Comparison of ENCODE assay signal across 8 mouse cellular contexts in genomic region chr15:99590429-99591084, GRCm38 (mm10). TPM values are rescaled to one million over a fixed set of nuclear protein-coding genes. Genes with fewer than 3 reads are reported as not detected.
DNase-seq lines count a peak whose midpoint lies in the region; ATAC-seq and TF ChIP-seq lines count a peak whose summit lies in the region.

Aqp5 (plus strand) TSS chr15:99590782.

- TF ChIP-seq POLR2A in cerebellum, adult 2 months (IDR thresholded peaks at IDR 0.05; ENCODE audit: borderline replicate concordance, insufficient read depth, low read length): no peak
- no peak for TF ChIP-seq POLR2A in small intestine, adult 2 months (IDR thresholded peaks at IDR 0.05; ENCODE audit: low read depth, low read length)

- WGBS in cerebellum, adult 2 months: 2% methylated on average over 75 of the region's 83 CpGs
- 3% methylated on average over 83 of the region's 83 CpGs for WGBS in liver, embryonic 15.5 days (ENCODE audit: insufficient replicate concordance)
- 2% methylated on average over 74 of the region's 83 CpGs for WGBS in small intestine, adult 2 months

- no peaks in the 10 kb centered on the region; the same call in 1 of the 2 replicates for H3K27me3 ChIP-seq in cerebellum, adult 2 months (ENCODE audit: control insufficient read depth, insufficient read depth, low read length)
- H3K27me3 ChIP-seq in liver, embryonic 15.5 days: peaks cover 100% of the 10 kb centered on the region
- H3K27me3 ChIP-seq in small intestine, adult 2 months (ENCODE audit: control insufficient read depth, insufficient read depth, low read length): peaks cover 37% of the 10 kb centered on the region

- no peak for DNase-seq in cerebellum, adult 2 months
- DNase-seq in thymus, postnatal 4 days: peak; percentile 18
- DNase-seq in thymus, postnatal 14 days: no peak
- DNase-seq in thymus, postnatal 25 days: no peak

- H3K4me1 ChIP-seq in cerebellum, adult 2 months (ENCODE audit: control insufficient read depth, insufficient read depth, low read length): no peaks in the 10 kb centered on the region
- H3K4me1 ChIP-seq in liver, embryonic 15.5 days (replicated peaks): 0 out of 2 replicates have a peak, but pooled peaks cover 8% of the 10 kb centered on the region
- H3K4me1 ChIP-seq in small intestine, adult 2 months (ENCODE audit: control insufficient read depth, insufficient read depth, insufficient read length, low read length): no peaks in the 10 kb centered on the region; the same call in 1 of the 2 replicates

- H3K36me3 ChIP-seq in liver, embryonic 15.5 days (replicated peaks): no peaks in the 10 kb centered on the region
- H3K36me3 ChIP-seq in small intestine, adult 2 months (ENCODE audit: control insufficient read depth, insufficient read depth, low read length): no peaks in the 10 kb centered on the region

- peak within 1 kb of the TSS; percentile 22 for H3K4me3 ChIP-seq in cerebellum, adult 2 months (replicated peaks; ENCODE audit: insufficient read depth, low read depth, low read length)
- peak within 1 kb of the TSS; percentile 14; the same call in 1 of the 2 replicates for H3K4me3 ChIP-seq in liver, embryonic 15.5 days (replicated peaks)
- peak within 1 kb of the TSS; percentile 26 for H3K4me3 ChIP-seq in small intestine, adult 2 months (ENCODE audit: low read depth, low read length)

- H3K27ac ChIP-seq in cerebellum, adult 2 months (ENCODE audit: insufficient read depth, low read length): no peak within 1 kb of the TSS
- no peak within 1 kb of the TSS for H3K27ac ChIP-seq in liver, embryonic 15.5 days (replicated peaks)
- H3K27ac ChIP-seq in small intestine, adult 2 months (ENCODE audit: insufficient read depth, low read depth, low read length): no peak within 1 kb of the TSS

- H3K9ac ChIP-seq in liver, embryonic 15.5 days: no peak within 1 kb of the TSS

- no peaks in the 10 kb centered on the region for H3K9me3 ChIP-seq in liver, embryonic 15.5 days (replicated peaks)

- peak within 1 kb of the TSS; percentile 49 for H3K4me2 ChIP-seq in liver, embryonic 15.5 days

- TF ChIP-seq CTCF in cerebellum, adult 2 months (IDR thresholded peaks at IDR 0.05; ENCODE audit: borderline replicate concordance, insufficient read depth, low read depth, low read length): no peak
- TF ChIP-seq CTCF in small intestine, adult 2 months (IDR thresholded peaks at IDR 0.05; ENCODE audit: extremely low read depth, insufficient read length, insufficient replicate concordance, low read depth, low read length): no peak

- no peak for ATAC-seq in cerebellum, adult (ENCODE audit: insufficient number of reproducible peaks, low FRiP score, low TSS enrichment)
- ATAC-seq in liver, embryonic 15.5 days (ENCODE audit: insufficient read depth): no peak
- no peak for ATAC-seq in inflammation-experienced regulatory T-cells, adult 6 months

RNA-seq across cellular contexts. Expression of gene Aqp5, which starts in this region (rescaled TPM):
- polyA plus RNA-seq in cerebellum, adult 2 months (2012; rRNA removed): 0.36 and 0.56 TPM in 2 replicates
- polyA plus RNA-seq in liver, embryonic 15.5 days (2015; fragmentation: Nextera tagmentation; extraction: Ambion mirVana): 0.06 TPM in 1 of 2 replicates, not detected in the other
- 0.20 and 52.4 TPM in 2 replicates for polyA plus RNA-seq in small intestine, adult 2 months (2012; rRNA removed)
- polyA plus RNA-seq in inflammation-experienced regulatory T-cells, adult 6 months (2017; shearing (Covaris generic)): not detected
